In the genomic region with DNA sequence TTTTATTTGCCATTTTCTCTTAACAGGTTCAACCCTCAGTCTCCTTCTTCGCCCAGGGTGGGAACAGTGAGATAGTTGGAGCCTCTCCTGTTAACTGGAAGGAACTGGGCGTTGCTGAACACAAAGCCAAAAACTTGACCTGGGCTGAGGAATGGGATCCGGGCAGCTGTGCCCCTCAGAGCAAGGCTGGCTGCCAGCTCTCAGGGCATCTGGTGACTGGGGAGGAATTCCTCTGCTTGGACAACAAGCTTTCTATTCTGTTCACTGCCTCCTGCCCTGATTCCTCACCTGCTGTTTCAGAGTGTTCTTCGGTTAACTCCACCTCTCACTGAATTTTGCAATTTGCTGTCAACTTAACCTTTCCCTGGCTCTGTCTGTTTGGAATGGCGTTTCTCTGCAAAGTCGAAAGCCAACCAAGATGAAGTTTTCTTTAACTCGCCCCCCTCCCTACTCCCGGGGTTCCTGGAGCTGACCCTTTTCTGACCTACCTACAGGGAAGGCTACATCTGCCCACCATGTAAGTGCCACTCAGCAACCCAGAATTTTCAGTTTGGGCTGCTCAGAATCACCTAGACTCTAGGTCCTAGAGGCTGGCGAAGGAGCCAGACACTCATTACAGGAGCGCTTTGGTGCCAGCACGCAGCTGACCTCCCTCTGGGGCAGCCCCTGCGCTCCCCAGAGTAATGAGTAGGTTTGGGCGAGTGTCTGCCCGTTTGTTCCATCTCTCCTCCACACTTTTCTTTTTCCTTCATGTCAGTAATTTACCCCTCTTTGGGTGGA, we compare ENCODE assay signal across 9 mouse cellular contexts. TPM values are rescaled to one million over a fixed set of nuclear protein-coding genes. Genes with fewer than 3 reads are reported as not detected.
DNase-seq lines count a peak whose midpoint lies in the region; ATAC-seq and TF ChIP-seq lines count a peak whose summit lies in the region.
"Had no signal": no experiment of that assay in that cellular context is flagged by ENCODE, and none has a peak within 500 bp of the region (broad histone marks: within the 10 kb centered on the region; RNA-seq: fewer than 3 reads in every experiment).

No protein-coding gene starts in this region.

- no peak for TF ChIP-seq POLR2A in cerebellum, adult 2 months (IDR thresholded peaks at IDR 0.05; ENCODE audit: borderline replicate concordance, insufficient read depth, low read length)

- 0 out of 2 replicates have a peak overlapping the region, but pooled peaks have one; percentile 23 for H3K9ac ChIP-seq in kidney, postnatal 0 days (ENCODE audit: low read depth, low read length)
- H3K9ac ChIP-seq: embryonic facial prominence, embryonic 15.5 days had no signal

- no peak overlapping the region for H3K27ac ChIP-seq in heart, embryonic 10.5 days
- H3K27ac ChIP-seq in brown adipose tissue, adult 24 weeks (replicated peaks; ENCODE audit: low read depth, low read length): peak overlapping the region; percentile 74
- H3K27ac ChIP-seq in kidney, postnatal 0 days: peak overlapping the region; percentile 51
- no peak overlapping the region for H3K27ac ChIP-seq in cerebellum, adult 2 months (ENCODE audit: insufficient read depth, low read length)
- H3K27ac ChIP-seq: embryonic facial prominence, embryonic 15.5 days had no signal

- H3K4me3 ChIP-seq in heart, embryonic 10.5 days: 0 out of 2 replicates have a peak overlapping the region, but pooled peaks have one; percentile 3
- H3K4me3 ChIP-seq in brown adipose tissue, adult 24 weeks (ENCODE audit: insufficient read depth, low read depth, low read length): peak overlapping the region; percentile 46
- 0 out of 2 replicates have a peak overlapping the region, but pooled peaks have one; percentile 1 for H3K4me3 ChIP-seq in kidney, postnatal 0 days (replicated peaks; ENCODE audit: low read depth, low read length)
- H3K4me3 ChIP-seq in cerebellum, adult 2 months (replicated peaks; ENCODE audit: insufficient read depth, low read depth, low read length): no peak overlapping the region
- H3K4me3 ChIP-seq: embryonic facial prominence, embryonic 15.5 days had no signal

- peaks cover 21% of the 10 kb centered on the region for H3K4me1 ChIP-seq in heart, embryonic 10.5 days
- H3K4me1 ChIP-seq in brown adipose tissue, adult 24 weeks (ENCODE audit: control insufficient read depth, insufficient read depth, insufficient read length, low read length): no peaks in the 10 kb centered on the region
- 0 out of 2 replicates have a peak, but pooled peaks cover 7% of the 10 kb centered on the region for H3K4me1 ChIP-seq in kidney, postnatal 0 days (replicated peaks; ENCODE audit: insufficient read depth, low read length)
- 0 out of 2 replicates have a peak, but pooled peaks cover 2% of the 10 kb centered on the region for H3K4me1 ChIP-seq in cerebellum, adult 2 months (ENCODE audit: control insufficient read depth, insufficient read depth, low read length)

- intact Hi-C loops in heart, postnatal 25 days (cut with DNase I): no loop called here

- no peaks in the 10 kb centered on the region for H3K9me3 ChIP-seq in heart, embryonic 10.5 days
- no peaks in the 10 kb centered on the region for H3K9me3 ChIP-seq in kidney, postnatal 0 days (replicated peaks; ENCODE audit: low read length)
- H3K9me3 ChIP-seq: embryonic facial prominence, embryonic 15.5 days had no signal

- H3K4me2 ChIP-seq in kidney, postnatal 0 days (ENCODE audit: low read length): peak overlapping the region; percentile 40
- H3K4me2 ChIP-seq: embryonic facial prominence, embryonic 15.5 days had no signal

- no peaks in the 10 kb centered on the region for H3K36me3 ChIP-seq in heart, embryonic 10.5 days
- no peaks in the 10 kb centered on the region for H3K36me3 ChIP-seq in kidney, postnatal 0 days (ENCODE audit: insufficient read depth, low read length)
- H3K36me3 ChIP-seq: embryonic facial prominence, embryonic 15.5 days had no signal

- no peak for ATAC-seq in kidney, postnatal 0 days (replicated peaks; ENCODE audit: low FRiP score, low read depth)

- no peak for TF ChIP-seq CTCF in kidney, postnatal 0 days (IDR thresholded peaks at IDR 0.05; ENCODE audit: low read depth)
- no peak for TF ChIP-seq CTCF in cerebellum, adult 2 months (IDR thresholded peaks at IDR 0.05; ENCODE audit: borderline replicate concordance, insufficient read depth, low read depth, low read length)

- 16% methylated on average over 14 of the region's 14 CpGs for WGBS in heart, embryonic 10.5 days
- 12% methylated on average over 14 of the region's 14 CpGs for WGBS in kidney, postnatal 0 days
- WGBS in cerebellum, adult 2 months: 13% methylated on average over 14 of the region's 14 CpGs

- H3K27me3 ChIP-seq in heart, embryonic 10.5 days (ENCODE audit: insufficient read depth, poor library complexity, severe bottlenecking): peaks cover 73% of the 10 kb centered on the region
- no peaks in the 10 kb centered on the region for H3K27me3 ChIP-seq in kidney, postnatal 0 days (ENCODE audit: insufficient read depth, low read length)
- peaks cover 4% of the 10 kb centered on the region; the same call in 1 of the 2 replicates for H3K27me3 ChIP-seq in cerebellum, adult 2 months (ENCODE audit: control insufficient read depth, insufficient read depth, low read length)

- DNase-seq in heart, embryonic 10.5 days (ENCODE audit: low spot score): peak; percentile 33
- no peak for DNase-seq in heart, postnatal 25 days (ENCODE audit: low spot score)
- no peak for DNase-seq in kidney, postnatal 0 days (ENCODE audit: low spot score)
- peak; percentile 14 for DNase-seq in lung, postnatal 36 days
- no peak for DNase-seq in urinary bladder, adult 2 months (ENCODE audit: low spot score)
- no peak for DNase-seq in cerebellum, adult 2 months
- no peak for DNase-seq in layer of hippocampus, postnatal 10 days (ENCODE audit: low spot score in 2 of 2)

RNA-seq across cellular contexts. Expression of a gene that starts 0.7 kb away (rescaled TPM):
- 1.1 and 5.5 TPM in 2 replicates for polyA plus RNA-seq in heart, embryonic 10.5 days (2016; fragmentation: Nextera tagmentation; extraction: Ambion mirVana)
- 1 to 10 TPM in 1 of 2 experiments, under 1 TPM in 1; 0.81 to 1.0 TPM for total RNA-seq in heart, postnatal 25 days (2021)
- 36.3 and 57.0 TPM in 2 replicates for polyA plus RNA-seq in brown adipose tissue, adult 24 weeks (2012; ENCODE audit: insufficient read depth, insufficient read length, missing spikeins)
- polyA plus RNA-seq in kidney, postnatal 0 days (2015; fragmentation: Nextera tagmentation; extraction: Ambion mirVana): 21.8 and 23.1 TPM in 2 replicates
- polyA plus RNA-seq in urinary bladder, adult 2 months (2012; rRNA removed): 53.5 and 62.3 TPM in 2 replicates
- polyA plus RNA-seq in cerebellum, adult 2 months (2012; rRNA removed): 1.1 and 2.4 TPM in 2 replicates
- 1 to 10 TPM in 1 of 2 experiments, under 1 TPM in 1; 0.39 to 1.1 TPM for total RNA-seq in layer of hippocampus, postnatal 10 days (2021)

RNA-seq across cellular contexts. Expression of a gene that starts 14.7 kb away (rescaled TPM):
- polyA plus RNA-seq in heart, embryonic 10.5 days (2016; fragmentation: Nextera tagmentation; extraction: Ambion mirVana): 2.9 and 3.2 TPM in 2 replicates
- total RNA-seq in heart, postnatal 25 days (2021): 1 to 10 TPM; 1.5 to 2.6 TPM
- polyA plus RNA-seq in brown adipose tissue, adult 24 weeks (2012; ENCODE audit: insufficient read depth, insufficient read length, missing spikeins): 2.8 and 4.4 TPM in 2 replicates
- polyA plus RNA-seq in kidney, postnatal 0 days (2015; fragmentation: Nextera tagmentation; extraction: Ambion mirVana): 2.7 and 3.5 TPM in 2 replicates
- 11.0 and 11.4 TPM in 2 replicates for polyA plus RNA-seq in urinary bladder, adult 2 months (2012; rRNA removed)
- polyA plus RNA-seq in cerebellum, adult 2 months (2012; rRNA removed): 7.4 and 8.3 TPM in 2 replicates
- total RNA-seq in layer of hippocampus, postnatal 10 days (2021): 1 to 10 TPM; 3.1 to 3.7 TPM

RNA-seq across cellular contexts. Expression of a gene that starts 30.8 kb away (rescaled TPM):
- not detected in 2 replicates for polyA plus RNA-seq in heart, embryonic 10.5 days (2016; fragmentation: Nextera tagmentation; extraction: Ambion mirVana)
- total RNA-seq in heart, postnatal 25 days (2021): under 1 TPM; 0.36 to 0.57 TPM
- not detected in 2 replicates for polyA plus RNA-seq in brown adipose tissue, adult 24 weeks (2012; ENCODE audit: insufficient read depth, insufficient read length, missing spikeins)
- 0.08 TPM in 1 of 2 replicates, not detected in the other for polyA plus RNA-seq in kidney, postnatal 0 days (2015; fragmentation: Nextera tagmentation; extraction: Ambion mirVana)
- 0.94 and 0.98 TPM in 2 replicates for polyA plus RNA-seq in urinary bladder, adult 2 months (2012; rRNA removed)
- polyA plus RNA-seq in cerebellum, adult 2 months (2012; rRNA removed): 0.05 and 0.27 TPM in 2 replicates
- total RNA-seq in layer of hippocampus, postnatal 10 days (2021): not detected

RNA-seq across cellular contexts. Expression of a gene that starts 38.7 kb away (rescaled TPM):
- polyA plus RNA-seq in heart, embryonic 10.5 days (2016; fragmentation: Nextera tagmentation; extraction: Ambion mirVana): 0.54 and 2.2 TPM in 2 replicates
- total RNA-seq in heart, postnatal 25 days (2021): under 1 TPM; 0.26 to 0.84 TPM
- not detected in 2 replicates for polyA plus RNA-seq in brown adipose tissue, adult 24 weeks (2012; ENCODE audit: insufficient read depth, insufficient read length, missing spikeins)
- 0.61 and 0.70 TPM in 2 replicates for polyA plus RNA-seq in kidney, postnatal 0 days (2015; fragmentation: Nextera tagmentation; extraction: Ambion mirVana)
- 1.4 and 1.5 TPM in 2 replicates for polyA plus RNA-seq in urinary bladder, adult 2 months (2012; rRNA removed)
- polyA plus RNA-seq in cerebellum, adult 2 months (2012; rRNA removed): 3.8 and 4.2 TPM in 2 replicates
- total RNA-seq in layer of hippocampus, postnatal 10 days (2021): not detected

RNA-seq across cellular contexts. Expression of a gene that starts 58.7 kb away (rescaled TPM):
- not detected in 2 replicates for polyA plus RNA-seq in heart, embryonic 10.5 days (2016; fragmentation: Nextera tagmentation; extraction: Ambion mirVana)
- total RNA-seq in heart, postnatal 25 days (2021): under 1 TPM; 0.16 to 0.34 TPM
- polyA plus RNA-seq in brown adipose tissue, adult 24 weeks (2012; ENCODE audit: insufficient read depth, insufficient read length, missing spikeins): not detected in 2 replicates
- 0.08 and 0.37 TPM in 2 replicates for polyA plus RNA-seq in kidney, postnatal 0 days (2015; fragmentation: Nextera tagmentation; extraction: Ambion mirVana)
- 0.55 and 0.68 TPM in 2 replicates for polyA plus RNA-seq in urinary bladder, adult 2 months (2012; rRNA removed)
- polyA plus RNA-seq in cerebellum, adult 2 months (2012; rRNA removed): 0.08 and 0.10 TPM in 2 replicates
- not detected for total RNA-seq in layer of hippocampus, postnatal 10 days (2021)
- polyA plus RNA-seq: embryonic facial prominence, embryonic 15.5 days had no signal

Comparison
In these comparisons a context has a peak if more than half of its experiments do, and no peak if none do; other contexts are left out.
1. DNase-seq: peak in heart, embryonic 10.5 days (single experiment) and lung, postnatal 36 days (single experiment); none in heart, postnatal 25 days (single experiment), kidney, postnatal 0 days (single experiment), urinary bladder, adult 2 months (single experiment), cerebellum, adult 2 months (0 of 2) and layer of hippocampus, postnatal 10 days (0 of 2).
2. H3K27ac ChIP-seq: peak in brown adipose tissue, adult 24 weeks (single experiment) and kidney, postnatal 0 days (single experiment); none in heart, embryonic 10.5 days (single experiment) and cerebellum, adult 2 months (single experiment).